Mouse (Mus musculus): ENCODE results near the gene Appl1.

DNA sequence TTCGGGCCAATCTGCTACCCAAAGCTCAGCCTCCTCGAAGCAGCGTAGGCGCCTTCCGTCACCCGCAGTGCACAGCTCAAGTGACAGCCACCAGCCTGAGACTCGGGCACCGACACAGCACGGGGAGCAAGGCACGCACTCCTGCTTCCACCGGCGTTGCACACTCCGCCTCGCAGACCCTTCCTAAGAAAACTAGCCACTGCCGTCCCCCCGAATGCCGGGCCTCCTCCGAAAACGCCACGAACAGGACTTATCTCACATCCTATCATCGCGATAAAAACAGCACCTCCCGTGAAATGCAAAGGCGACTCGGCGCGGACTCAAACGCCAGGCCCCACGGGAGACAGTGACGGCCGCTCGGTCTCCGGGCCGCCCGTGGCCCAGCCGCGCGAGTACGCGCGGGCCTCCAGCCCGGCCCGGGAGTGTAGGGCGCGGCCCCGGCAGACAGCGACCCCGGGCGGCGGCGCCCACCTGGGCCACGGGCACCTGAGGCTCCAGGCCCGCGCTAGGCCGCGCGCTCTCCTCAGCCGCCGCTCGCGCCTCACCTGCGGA is 1.1 kb downstream of the Appl1 start:
- TF ChIP-seq EP300 (IDR thresholded peaks at IDR 0.05; ENCODE audit: low read depth in 1 of 2, low read length in 2 of 2) (no peak), POLR2AphosphoS2 (IDR thresholded peaks at IDR 0.05; ENCODE audit: low read length) (no peak), HCFC1 (IDR thresholded peaks at IDR 0.05; ENCODE audit: low read depth, low read length) (0 out of 2 replicates have a peak, but pooled peaks have one; percentile 21), CHD2 (IDR thresholded peaks at IDR 0.05; ENCODE audit: low read length) (peak; percentile 25; the same call in 1 of the 2 replicates), RCOR1 (IDR thresholded peaks at IDR 0.05; ENCODE audit: low read depth, low read length) (no peak), CTCF (IDR thresholded peaks at IDR 0.05 in 2 of 3, conservative IDR thresholded peaks at IDR 0.05 in 1 of 3; ENCODE audit: control insufficient read depth in 1 of 3, insufficient read depth in 1 of 3, low read depth in 2 of 3, low read length in 3 of 3, poor library complexity in 1 of 3, severe bottlenecking in 1 of 3) (peak in 1 of 3 experiments; percentile 31; a peak in 1 of 6 replicates), POLR2A (IDR thresholded peaks at IDR 0.05; ENCODE audit: control insufficient read depth in 1 of 2, insufficient read depth in 1 of 2, low read depth in 1 of 2, low read length in 2 of 2, poor library complexity in 1 of 2) (no peak), BHLHE40 (IDR thresholded peaks at IDR 0.05; ENCODE audit: borderline replicate concordance, low read depth, low read length) (no peak), ELF1 (IDR thresholded peaks at IDR 0.05; ENCODE audit: low read depth, low read length) (no peak), TCF12 (IDR thresholded peaks at IDR 0.05; ENCODE audit: low read depth, low read length) (no peak), ZKSCAN1 (IDR thresholded peaks at IDR 0.05; ENCODE audit: low read depth, low read length) (no peak), ZMIZ1 (IDR thresholded peaks at IDR 0.05; ENCODE audit: low read depth, low read length) (no peak)

Measured in MEL (cell line).